Mouse (Mus musculus): ENCODE measurements around the gene Plekhg6. TPM values are rescaled to one million over a fixed set of nuclear protein-coding genes. Genes with fewer than 3 reads are reported as not detected.

Gene Plekhg6
- polyA plus RNA-seq, 1 experiment from 2014 or later, result 1.4 TPM

DNA sequence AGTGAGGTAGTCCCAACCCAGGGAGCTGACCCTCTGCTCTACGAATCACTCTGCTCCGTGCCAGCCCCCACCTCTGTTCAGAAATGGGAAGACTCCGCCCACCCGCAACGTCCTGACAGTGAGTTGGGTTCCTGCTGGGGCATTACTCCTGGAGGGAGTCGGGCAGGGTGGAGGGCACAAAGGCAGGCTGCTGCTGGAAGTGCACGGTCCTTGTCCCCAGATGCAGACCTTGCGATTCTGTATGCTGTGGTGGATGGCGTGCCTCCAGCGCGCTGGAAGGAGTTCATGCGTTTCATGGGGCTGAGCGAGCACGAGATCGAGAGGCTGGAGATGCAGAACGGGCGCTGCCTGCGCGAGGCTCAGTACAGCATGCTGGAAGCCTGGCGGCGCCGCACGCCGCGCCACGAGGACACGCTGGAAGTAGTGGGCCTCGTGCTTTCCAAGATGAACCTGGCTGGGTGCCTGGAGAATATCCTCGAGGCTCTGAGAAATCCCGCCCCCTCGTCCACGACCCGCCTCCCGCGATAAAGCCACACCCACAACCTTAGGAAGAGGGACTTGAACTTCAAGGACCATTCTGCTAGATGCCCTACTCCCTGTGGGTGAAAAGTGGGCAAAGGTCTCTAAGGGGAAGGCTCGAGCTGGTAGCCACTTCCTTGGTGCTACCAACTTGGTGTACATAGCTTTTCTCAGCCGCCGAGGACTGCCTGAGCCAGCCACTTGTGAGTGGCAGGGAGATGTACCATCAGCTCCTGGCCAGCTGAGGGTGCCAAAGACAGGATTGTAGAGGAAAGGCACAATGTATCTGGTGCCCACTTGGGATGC lies 18.9 kb downstream of the Plekhg6 start:
- peaks cover 62% of the 10 kb centered on the region for H3K36me3 ChIP-seq (ENCODE audit: control insufficient read depth, insufficient read depth, low read length)
- H3K9me3 ChIP-seq (ENCODE audit: control insufficient read depth, low read length), result no peaks in the 10 kb centered on the region
- DNase-seq (ENCODE audit: low spot score), result no peak
- H3K27ac ChIP-seq (replicated peaks; ENCODE audit: low read depth, low read length), result no peak overlapping the region
- H3K9ac ChIP-seq (ENCODE audit: low read depth, low read length), result no peak overlapping the region
- 39% methylated on average over 38 of the region's 38 CpGs for WGBS
- no peak overlapping the region for H3K4me2 ChIP-seq (ENCODE audit: low read depth, low read length)
- H3K4me1 ChIP-seq (ENCODE audit: control insufficient read depth, insufficient read depth, low read length), result peaks cover 9% of the 10 kb centered on the region; the same call in 1 of the 2 replicates
- peaks cover 8% of the 10 kb centered on the region for H3K27me3 ChIP-seq (replicated peaks; ENCODE audit: control insufficient read depth, insufficient read depth, low read length)
- 0 out of 2 replicates have a peak, but pooled peaks have one; percentile 23 for ATAC-seq (ENCODE audit: low read depth)
- no peak overlapping the region for H3K4me3 ChIP-seq (ENCODE audit: low read depth, low read length)

DNA sequence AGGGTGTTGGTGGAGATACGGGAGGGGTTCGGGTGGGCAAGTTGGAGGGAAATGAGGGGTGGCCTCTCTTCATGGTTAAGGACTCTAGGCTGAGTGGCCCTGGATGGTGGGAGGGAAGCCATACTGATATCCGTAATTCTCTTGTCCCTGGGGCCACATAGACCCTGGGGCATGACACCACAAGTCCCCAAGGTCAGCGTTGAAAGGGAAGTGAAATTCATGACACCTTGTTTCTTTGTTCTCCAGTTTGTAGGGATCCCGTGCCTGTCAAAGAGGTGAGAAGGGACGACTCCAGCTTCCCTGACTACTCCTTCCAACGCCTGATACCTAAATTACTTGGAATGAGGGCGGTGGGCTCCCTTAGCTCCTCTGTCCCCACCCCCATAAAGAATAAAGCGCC lies 19.7 kb downstream of the Plekhg6 start:
- Histone ChIP-seq H3K27ac (replicated peaks; ENCODE audit: low read depth, low read length) (no peak overlapping the region), H3K9me3 (ENCODE audit: control insufficient read depth, low read length) (no peaks in the 10 kb centered on the region), H3K9ac (ENCODE audit: low read depth, low read length) (no peak overlapping the region), H3K4me2 (ENCODE audit: low read depth, low read length) (no peak overlapping the region), H3K36me3 (ENCODE audit: control insufficient read depth, insufficient read depth, low read length) (peaks cover 63% of the 10 kb centered on the region), H3K4me3 (ENCODE audit: low read depth, low read length) (no peak overlapping the region), H3K27me3 (replicated peaks; ENCODE audit: control insufficient read depth, insufficient read depth, low read length) (peaks cover 8% of the 10 kb centered on the region), H3K4me1 (ENCODE audit: control insufficient read depth, insufficient read depth, low read length) (peaks cover 16% of the 10 kb centered on the region)
- ATAC-seq (ENCODE audit: low read depth), result no peak
- WGBS, result 68% methylated on average over 9 of the region's 9 CpGs
- no peak for DNase-seq (ENCODE audit: low spot score)

DNA sequence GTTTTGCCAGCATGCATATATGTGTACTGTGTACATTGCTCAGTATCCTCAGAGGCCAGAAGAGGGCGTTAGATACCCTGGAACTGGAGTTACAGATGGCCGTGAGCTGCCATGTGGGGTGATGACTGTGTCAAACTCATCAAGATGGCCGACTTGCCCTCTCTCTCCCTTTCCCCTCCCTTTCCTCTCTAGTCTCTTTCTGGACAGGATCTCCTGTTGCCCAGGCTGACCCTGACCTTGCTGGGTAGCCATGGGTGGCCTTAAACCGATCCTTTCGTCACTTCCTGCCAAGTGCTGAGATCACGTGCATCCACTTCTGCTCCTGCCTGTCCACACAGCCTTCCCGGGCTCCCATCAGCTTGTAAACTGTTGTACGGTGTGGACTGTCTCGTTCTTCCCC lies 20.6 kb downstream of the Plekhg6 start:
- no peak for DNase-seq (ENCODE audit: low spot score)
- Histone ChIP-seq H3K27me3 (replicated peaks; ENCODE audit: control insufficient read depth, insufficient read depth, low read length) (peaks cover 8% of the 10 kb centered on the region), H3K36me3 (ENCODE audit: control insufficient read depth, insufficient read depth, low read length) (peaks cover 63% of the 10 kb centered on the region), H3K4me1 (ENCODE audit: control insufficient read depth, insufficient read depth, low read length) (peaks cover 25% of the 10 kb centered on the region), H3K9ac (ENCODE audit: low read depth, low read length) (no peak overlapping the region), H3K27ac (replicated peaks; ENCODE audit: low read depth, low read length) (no peak overlapping the region), H3K9me3 (ENCODE audit: control insufficient read depth, low read length) (no peaks in the 10 kb centered on the region), H3K4me2 (ENCODE audit: low read depth, low read length) (no peak overlapping the region), H3K4me3 (ENCODE audit: low read depth, low read length) (no peak overlapping the region)
- no peak for ATAC-seq (ENCODE audit: low read depth)
- WGBS, result 61% methylated on average over 9 of the region's 9 CpGs

DNA sequence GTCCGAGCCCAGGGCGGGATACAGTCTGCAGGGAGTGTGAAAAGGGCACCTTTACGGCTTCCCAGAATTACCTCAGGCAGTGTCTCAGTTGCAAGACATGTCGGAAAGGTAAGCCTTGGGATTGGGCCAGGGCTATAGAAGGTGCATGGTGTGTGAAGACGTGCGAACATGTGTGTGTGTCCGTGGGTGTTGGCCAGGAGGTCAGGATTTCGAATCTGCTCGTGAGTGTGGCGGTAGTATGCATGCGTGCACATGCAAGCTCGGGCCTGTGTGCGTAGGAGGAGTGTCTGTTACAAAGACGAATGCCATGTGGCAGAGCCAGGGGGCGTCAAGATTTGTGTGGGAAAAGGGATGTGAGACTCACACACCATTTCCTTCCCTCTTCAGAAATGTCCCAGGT lies 23.3 kb downstream of the Plekhg6 start:
- H3K4me3 ChIP-seq (ENCODE audit: low read depth, low read length), result no peak overlapping the region
- H3K36me3 ChIP-seq (ENCODE audit: control insufficient read depth, insufficient read depth, low read length), result peaks cover 58% of the 10 kb centered on the region
- DNase-seq (ENCODE audit: low spot score), result no peak
- H3K9me3 ChIP-seq (ENCODE audit: control insufficient read depth, low read length), result no peaks in the 10 kb centered on the region
- H3K4me2 ChIP-seq (ENCODE audit: low read depth, low read length), result no peak overlapping the region
- WGBS, result 83% methylated on average over 15 of the region's 15 CpGs
- H3K27ac ChIP-seq (replicated peaks; ENCODE audit: low read depth, low read length), result no peak overlapping the region
- peaks cover 41% of the 10 kb centered on the region for H3K4me1 ChIP-seq (ENCODE audit: control insufficient read depth, insufficient read depth, low read length)
- H3K27me3 ChIP-seq (replicated peaks; ENCODE audit: control insufficient read depth, insufficient read depth, low read length), result peaks cover 3% of the 10 kb centered on the region
- no peak overlapping the region for H3K9ac ChIP-seq (ENCODE audit: low read depth, low read length)
- no peak for ATAC-seq (ENCODE audit: low read depth)

DNA sequence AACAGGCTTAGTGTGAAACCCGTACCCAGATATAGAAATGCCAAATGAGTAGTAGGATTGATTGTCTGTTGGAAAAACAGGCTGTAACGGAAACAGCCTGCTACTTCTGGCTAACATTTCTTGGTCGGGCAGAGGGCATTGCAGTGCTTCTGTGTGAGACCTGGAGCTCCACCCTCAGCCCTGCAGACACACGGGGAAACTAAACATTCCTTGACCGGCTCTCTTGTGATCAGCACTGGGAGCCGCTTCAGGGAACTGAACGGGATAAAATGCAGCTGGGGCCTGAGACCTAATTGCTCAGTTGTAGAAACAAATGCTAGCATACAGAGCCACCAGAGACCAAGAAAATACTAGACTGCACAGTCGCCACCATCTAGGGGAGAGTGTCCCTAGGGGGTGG lies 24.3 kb downstream of the Plekhg6 start:
- Histone ChIP-seq H3K27me3 (replicated peaks; ENCODE audit: control insufficient read depth, insufficient read depth, low read length) (no peaks in the 10 kb centered on the region), H3K27ac (replicated peaks; ENCODE audit: low read depth, low read length) (no peak overlapping the region), H3K9me3 (ENCODE audit: control insufficient read depth, low read length) (no peaks in the 10 kb centered on the region), H3K9ac (ENCODE audit: low read depth, low read length) (no peak overlapping the region), H3K4me1 (ENCODE audit: control insufficient read depth, insufficient read depth, low read length) (peaks cover 49% of the 10 kb centered on the region), H3K36me3 (ENCODE audit: control insufficient read depth, insufficient read depth, low read length) (peaks cover 47% of the 10 kb centered on the region), H3K4me2 (ENCODE audit: low read depth, low read length) (no peak overlapping the region), H3K4me3 (ENCODE audit: low read depth, low read length) (no peak overlapping the region)
- DNase-seq (ENCODE audit: low spot score) (no peak), ATAC-seq (ENCODE audit: low read depth) (no peak)
- WGBS, result 22% methylated on average over 8 of the region's 8 CpGs

DNA sequence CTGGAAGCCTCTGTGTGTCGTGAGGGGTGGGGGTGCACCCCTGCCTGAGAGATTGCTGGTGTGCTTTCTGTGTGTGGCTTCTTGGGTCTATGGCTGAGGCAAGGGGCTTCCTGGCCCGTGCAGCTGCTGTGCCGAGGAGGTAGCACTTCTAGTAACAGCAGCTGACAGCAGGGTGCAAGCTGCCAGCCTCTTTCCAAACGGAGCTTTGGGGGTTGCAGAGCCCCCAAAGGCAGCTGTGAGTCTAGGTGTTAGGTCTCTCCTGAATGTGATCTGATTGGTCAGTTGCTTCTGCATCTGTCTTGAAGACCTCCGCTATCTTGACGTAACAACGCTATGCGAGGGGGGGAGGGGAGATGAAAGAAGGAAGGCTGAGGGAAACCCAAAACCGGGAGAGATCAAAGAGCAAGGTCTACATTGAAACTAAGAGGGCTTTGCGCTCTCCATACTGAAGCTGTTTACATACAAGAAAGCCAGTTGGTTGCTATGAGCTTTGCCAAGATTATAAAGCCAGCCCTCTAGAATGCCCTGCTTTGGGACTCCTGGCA lies 25.3 kb downstream of the Plekhg6 start:
- Histone ChIP-seq H3K27me3 (replicated peaks; ENCODE audit: control insufficient read depth, insufficient read depth, low read length) (no peaks in the 10 kb centered on the region), H3K27ac (replicated peaks; ENCODE audit: low read depth, low read length) (peak overlapping the region; percentile 30), H3K9ac (ENCODE audit: low read depth, low read length) (peak overlapping the region; percentile 19; the same call in 1 of the 2 replicates), H3K36me3 (ENCODE audit: control insufficient read depth, insufficient read depth, low read length) (peaks cover 37% of the 10 kb centered on the region), H3K4me1 (ENCODE audit: control insufficient read depth, insufficient read depth, low read length) (peaks cover 54% of the 10 kb centered on the region), H3K4me3 (ENCODE audit: low read depth, low read length) (0 out of 2 replicates have a peak overlapping the region, but pooled peaks have one; percentile 10), H3K9me3 (ENCODE audit: control insufficient read depth, low read length) (no peaks in the 10 kb centered on the region), H3K4me2 (ENCODE audit: low read depth, low read length) (peak overlapping the region; percentile 38)
- peak; percentile 39; the same call in 1 of the 2 replicates for ATAC-seq (ENCODE audit: low read depth)
- whole genome bisulfite sequencing, result 6% methylated on average over 10 of the region's 10 CpGs
- peak; percentile 68 for DNase-seq (ENCODE audit: low spot score)

DNA sequence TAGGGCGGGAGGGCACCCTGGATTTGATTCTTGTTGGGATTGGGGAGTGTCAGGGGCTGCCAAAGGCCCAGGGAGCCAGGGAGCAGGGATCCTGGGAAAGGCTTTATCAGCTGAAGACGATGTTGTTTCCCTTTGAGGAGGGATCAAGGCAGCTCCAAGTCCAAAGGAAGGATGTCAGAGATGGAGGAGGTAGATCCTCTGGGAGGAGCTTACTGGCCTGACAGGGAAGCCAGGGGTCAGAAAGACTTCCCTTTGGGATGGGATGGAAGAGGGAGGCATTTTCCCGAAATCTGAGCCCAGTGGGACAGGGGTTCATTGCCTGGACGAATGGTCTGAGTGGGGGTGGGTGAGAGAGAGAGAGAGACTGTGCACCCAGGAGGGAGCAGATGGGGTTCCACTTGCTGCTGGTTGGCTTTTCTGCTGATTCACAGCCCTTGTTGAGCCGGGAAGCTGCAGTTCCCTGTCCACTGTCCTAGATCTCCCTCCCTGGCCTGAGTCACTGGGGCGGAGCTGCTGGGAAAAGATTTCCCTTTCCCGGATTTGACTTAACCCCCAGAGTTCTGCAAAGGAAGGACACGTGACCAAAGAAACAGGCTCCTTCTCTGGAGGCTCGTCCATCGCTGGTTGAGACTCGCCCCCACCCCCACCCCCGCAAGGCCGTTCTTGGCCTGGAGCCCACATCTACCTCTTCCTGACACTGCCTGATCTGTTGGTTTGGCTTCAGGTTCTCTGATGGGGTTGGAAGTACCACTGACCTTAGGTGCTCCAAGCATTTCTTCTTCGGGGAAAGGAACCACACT lies 26.0 kb downstream of the Plekhg6 start:
- H3K4me3 ChIP-seq (ENCODE audit: low read depth, low read length), result 0 out of 2 replicates have a peak overlapping the region, but pooled peaks have one; percentile 10
- 8% methylated on average over 14 of the region's 14 CpGs for WGBS
- H3K9ac ChIP-seq (ENCODE audit: low read depth, low read length), result 0 out of 2 replicates have a peak overlapping the region, but pooled peaks have one; percentile 19
- H3K27ac ChIP-seq (replicated peaks; ENCODE audit: low read depth, low read length), result peak overlapping the region; percentile 30
- peak overlapping the region; percentile 38 for H3K4me2 ChIP-seq (ENCODE audit: low read depth, low read length)
- DNase-seq (ENCODE audit: low spot score), result peak; percentile 70
- H3K36me3 ChIP-seq (ENCODE audit: control insufficient read depth, insufficient read depth, low read length), result peaks cover 30% of the 10 kb centered on the region
- H3K27me3 ChIP-seq (replicated peaks; ENCODE audit: control insufficient read depth, insufficient read depth, low read length), result no peaks in the 10 kb centered on the region
- peak; percentile 23; the same call in 1 of the 2 replicates for ATAC-seq (ENCODE audit: low read depth)
- no peaks in the 10 kb centered on the region for H3K9me3 ChIP-seq (ENCODE audit: control insufficient read depth, low read length)
- peaks cover 54% of the 10 kb centered on the region for H3K4me1 ChIP-seq (ENCODE audit: control insufficient read depth, insufficient read depth, low read length)

DNA sequence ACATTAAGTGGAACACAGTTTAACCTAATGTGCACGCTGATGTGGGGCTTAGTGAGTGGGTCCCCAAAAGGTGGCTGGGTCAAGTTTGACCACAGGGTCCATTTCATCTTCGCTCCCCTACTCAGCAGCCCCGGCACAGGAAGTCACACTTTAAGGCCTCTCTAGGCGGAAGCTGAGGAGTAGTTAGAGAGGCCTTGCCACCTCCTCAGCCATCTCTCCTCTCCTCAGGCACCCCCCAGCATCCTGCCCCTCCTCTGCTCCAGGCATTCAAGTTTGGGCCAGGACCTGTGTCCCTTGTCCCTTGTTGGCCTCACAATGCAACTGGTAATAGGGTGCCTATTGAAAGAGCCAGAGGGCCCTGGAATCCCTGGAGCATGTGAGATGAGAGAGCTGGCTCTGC lies 26.9 kb downstream of the Plekhg6 start:
- 86% methylated on average over 4 of the region's 4 CpGs for WGBS
- no peaks in the 10 kb centered on the region for H3K27me3 ChIP-seq (replicated peaks; ENCODE audit: control insufficient read depth, insufficient read depth, low read length)
- H3K4me2 ChIP-seq (ENCODE audit: low read depth, low read length), result no peak overlapping the region
- peaks cover 59% of the 10 kb centered on the region for H3K4me1 ChIP-seq (ENCODE audit: control insufficient read depth, insufficient read depth, low read length)
- DNase-seq (ENCODE audit: low spot score) (no peak), ATAC-seq (ENCODE audit: low read depth) (no peak)
- H3K9ac ChIP-seq (ENCODE audit: low read depth, low read length), result peak overlapping the region; percentile 35; the same call in 1 of the 2 replicates
- H3K36me3 ChIP-seq (ENCODE audit: control insufficient read depth, insufficient read depth, low read length), result peaks cover 21% of the 10 kb centered on the region
- no peak overlapping the region for H3K27ac ChIP-seq (replicated peaks; ENCODE audit: low read depth, low read length)
- H3K9me3 ChIP-seq (ENCODE audit: control insufficient read depth, low read length), result no peaks in the 10 kb centered on the region
- no peak overlapping the region for H3K4me3 ChIP-seq (ENCODE audit: low read depth, low read length)
